Mouse (Mus musculus): ENCODE results near the gene Klf8. TPM values are rescaled to one million over a fixed set of nuclear protein-coding genes. Genes with fewer than 3 reads are reported as not detected.
A peak's percentile ranks its signal among the peaks of the same experiment; 100 is the strongest.
"Not testable (repeated sequence)": the region's sequence is repeated elsewhere in the genome, so short reads cannot be mapped to it uniquely, and the experiment has no call there.

The Klf8 gene
- polyA plus RNA-seq, 1 experiment from 2014 or later: 1.6 TPM

GRCm38 (mm10) chrX:153311356-153311755, 74.1 kb downstream of the Klf8 start:
- H3K9me3 ChIP-seq (ENCODE audit: control insufficient read depth, low read length): no peaks in the 10 kb centered on the region
- WGBS: 89% methylated on average over 4 of the region's 4 CpGs

GRCm38 (mm10) chrX:153323105-153323504, 85.8 kb downstream of the Klf8 start:
- Histone ChIP-seq H3K9ac (ENCODE audit: low read depth, low read length) (no peak overlapping the region), H3K9me3 (ENCODE audit: control insufficient read depth, low read length) (no peaks in the 10 kb centered on the region), H3K27ac (ENCODE audit: low read depth, low read length) (no peak overlapping the region), H3K36me3 (ENCODE audit: control insufficient read depth, insufficient read depth, low read length) (no peaks in the 10 kb centered on the region), H3K27me3 (ENCODE audit: control insufficient read depth, insufficient read depth, low read length) (no peaks in the 10 kb centered on the region), H3K4me3 (ENCODE audit: low read length) (no peak overlapping the region), H3K4me1 (ENCODE audit: control insufficient read depth, insufficient read depth, low read length) (no peaks in the 10 kb centered on the region), H3K4me2 (replicated peaks; ENCODE audit: low read depth, low read length) (no peak overlapping the region)
- no peak for ATAC-seq (ENCODE audit: low FRiP score, low TSS enrichment)
- WGBS: 50% methylated on average over 3 of the region's 3 CpGs

More at GRCm38 (mm10) chrX:153311356-153311755, 74.1 kb downstream of the Klf8 start:
- Histone ChIP-seq H3K4me1 (ENCODE audit: control insufficient read depth, insufficient read depth, low read length) (no peaks in the 10 kb centered on the region), H3K27ac (ENCODE audit: low read depth, low read length) (no peak overlapping the region), H3K9ac (ENCODE audit: low read depth, low read length) (no peak overlapping the region), H3K4me2 (replicated peaks; ENCODE audit: low read depth, low read length) (no peak overlapping the region), H3K36me3 (ENCODE audit: control insufficient read depth, insufficient read depth, low read length) (no peaks in the 10 kb centered on the region), H3K4me3 (ENCODE audit: low read length) (no peak overlapping the region), H3K27me3 (ENCODE audit: control insufficient read depth, insufficient read depth, low read length) (no peaks in the 10 kb centered on the region; the same call in 1 of the 2 replicates)
- ATAC-seq (ENCODE audit: low FRiP score, low TSS enrichment): no peak

GRCm38 (mm10) chrX:153334140-153334539, 96.9 kb downstream of the Klf8 start:
- H3K4me1 ChIP-seq (ENCODE audit: control insufficient read depth, insufficient read depth, low read length); H3K27ac ChIP-seq (ENCODE audit: low read depth, low read length); H3K9ac ChIP-seq (ENCODE audit: low read depth, low read length); H3K9me3 ChIP-seq (ENCODE audit: control insufficient read depth, low read length); H3K36me3 ChIP-seq (ENCODE audit: control insufficient read depth, insufficient read depth, low read length); H3K27me3 ChIP-seq (ENCODE audit: control insufficient read depth, insufficient read depth, low read length); H3K4me3 ChIP-seq (ENCODE audit: low read length); ATAC-seq (ENCODE audit: low FRiP score, low TSS enrichment); H3K4me2 ChIP-seq (replicated peaks; ENCODE audit: low read depth, low read length): not testable (repeated sequence)
- 83% methylated on average over 3 of the region's 3 CpGs for WGBS

GRCm38 (mm10) chrX:153359331-153360215, 122.3 kb downstream of the Klf8 start:
- H3K27ac ChIP-seq (ENCODE audit: low read depth, low read length): no peak overlapping the region
- H3K4me1 ChIP-seq (ENCODE audit: control insufficient read depth, insufficient read depth, low read length): no peaks in the 10 kb centered on the region
- ATAC-seq (ENCODE audit: low FRiP score, low TSS enrichment): peak; percentile 87
- H3K9me3 ChIP-seq (ENCODE audit: control insufficient read depth, low read length): no peaks in the 10 kb centered on the region
- H3K27me3 ChIP-seq (ENCODE audit: control insufficient read depth, insufficient read depth, low read length): no peaks in the 10 kb centered on the region
- H3K36me3 ChIP-seq (ENCODE audit: control insufficient read depth, insufficient read depth, low read length): no peaks in the 10 kb centered on the region
- H3K4me3 ChIP-seq (ENCODE audit: low read length): peak overlapping the region; percentile 43
- peak overlapping the region; percentile 2; the same call in 1 of the 2 replicates for H3K9ac ChIP-seq (ENCODE audit: low read depth, low read length)
- 29% methylated on average over 43 of the region's 43 CpGs for WGBS
- H3K4me2 ChIP-seq (replicated peaks; ENCODE audit: low read depth, low read length): peak overlapping the region; percentile 71

DNA sequence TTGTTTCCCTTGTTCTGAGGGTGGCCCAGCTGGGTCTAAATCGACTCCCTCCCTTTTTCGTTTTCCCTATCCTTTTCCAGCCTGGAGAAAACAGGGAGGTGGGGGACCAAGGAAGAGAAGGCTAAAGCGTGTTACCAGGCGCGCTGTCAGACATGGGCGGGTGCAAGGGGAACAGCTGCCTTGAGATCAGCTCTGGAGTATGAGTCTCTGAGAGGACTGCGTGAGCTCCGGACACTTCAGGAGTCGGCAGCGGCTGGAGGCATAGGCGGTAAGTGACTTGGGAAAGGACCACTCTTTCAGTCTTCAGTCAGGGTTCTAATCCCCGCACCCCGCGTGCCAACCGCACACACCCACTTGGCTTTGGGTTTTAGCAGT, 122.9 kb downstream of the Klf8 start:
- Histone ChIP-seq H3K27me3 (ENCODE audit: control insufficient read depth, insufficient read depth, low read length) (no peaks in the 10 kb centered on the region), H3K4me2 (replicated peaks; ENCODE audit: low read depth, low read length) (peak overlapping the region; percentile 71), H3K4me3 (ENCODE audit: low read length) (peak overlapping the region; percentile 43), H3K4me1 (ENCODE audit: control insufficient read depth, insufficient read depth, low read length) (no peaks in the 10 kb centered on the region), H3K9ac (ENCODE audit: low read depth, low read length) (0 out of 2 replicates have a peak overlapping the region, but pooled peaks have one; percentile 2), H3K27ac (ENCODE audit: low read depth, low read length) (no peak overlapping the region), H3K36me3 (ENCODE audit: control insufficient read depth, insufficient read depth, low read length) (no peaks in the 10 kb centered on the region), H3K9me3 (ENCODE audit: control insufficient read depth, low read length) (no peaks in the 10 kb centered on the region)
- peak; percentile 81; the same call in 1 of the 2 replicates for ATAC-seq (ENCODE audit: low FRiP score, low TSS enrichment)
- WGBS: 24% methylated on average over 15 of the region's 15 CpGs

DNA sequence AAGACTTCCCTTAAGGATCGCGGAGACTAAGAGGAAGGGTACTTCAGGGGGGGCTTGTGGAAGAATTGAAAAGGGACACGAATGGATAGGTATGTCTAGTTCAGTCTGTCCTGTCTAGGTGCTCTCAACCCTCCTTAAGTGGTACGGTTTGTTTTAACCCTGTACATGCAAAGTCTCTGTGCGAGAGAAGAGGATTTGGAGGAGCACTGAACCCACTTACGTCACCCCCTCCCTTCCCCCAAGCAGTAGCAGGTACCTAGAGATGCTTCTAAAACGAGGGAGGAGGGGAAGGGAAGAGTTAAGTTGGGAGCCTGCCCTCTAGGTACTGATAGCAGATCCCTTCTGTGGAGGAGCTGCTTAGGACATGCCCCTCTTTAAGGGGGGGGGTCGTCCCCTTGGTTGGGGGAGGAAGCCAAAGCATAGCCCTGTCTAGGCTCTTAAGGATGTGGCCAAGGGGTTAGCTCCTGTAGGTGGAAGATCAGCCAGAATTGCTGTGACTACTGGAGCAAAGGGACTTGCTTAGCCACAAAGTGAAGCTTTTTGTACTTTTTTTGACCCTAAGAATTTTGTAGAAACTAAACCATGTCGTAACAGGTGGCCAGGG, 123.5 kb downstream of the Klf8 start:
- Histone ChIP-seq H3K4me3 (ENCODE audit: low read length) (peak overlapping the region; percentile 43), H3K4me1 (ENCODE audit: control insufficient read depth, insufficient read depth, low read length) (no peaks in the 10 kb centered on the region), H3K27me3 (ENCODE audit: control insufficient read depth, insufficient read depth, low read length) (no peaks in the 10 kb centered on the region), H3K9me3 (ENCODE audit: control insufficient read depth, low read length) (no peaks in the 10 kb centered on the region), H3K9ac (ENCODE audit: low read depth, low read length) (no peak overlapping the region), H3K27ac (ENCODE audit: low read depth, low read length) (no peak overlapping the region), H3K4me2 (replicated peaks; ENCODE audit: low read depth, low read length) (peak overlapping the region; percentile 71), H3K36me3 (ENCODE audit: control insufficient read depth, insufficient read depth, low read length) (no peaks in the 10 kb centered on the region)
- ATAC-seq (ENCODE audit: low FRiP score, low TSS enrichment): no peak
- WGBS: 31% methylated on average over 9 of the region's 9 CpGs

DNA sequence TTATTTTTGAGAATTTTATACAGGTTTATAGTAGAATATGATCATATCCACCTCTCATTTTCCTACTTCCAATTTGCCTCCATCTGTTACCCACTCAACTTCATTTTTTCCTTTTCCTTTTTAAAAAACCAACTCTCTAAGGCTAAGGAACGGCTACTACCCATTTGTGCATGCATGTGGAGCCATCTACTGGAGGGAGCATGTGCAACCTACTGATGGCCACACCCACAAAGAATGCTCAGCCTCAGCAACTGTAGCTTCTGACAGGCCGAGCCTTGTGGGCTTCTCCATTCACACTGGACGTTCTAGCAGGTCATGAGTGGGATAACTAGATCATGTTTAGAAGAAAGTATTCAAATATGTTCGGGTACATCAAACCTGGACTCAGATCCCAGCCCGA, 129.5 kb downstream of the Klf8 start:
- ATAC-seq (ENCODE audit: low FRiP score, low TSS enrichment): peak; percentile 82
- Histone ChIP-seq H3K27me3 (ENCODE audit: control insufficient read depth, insufficient read depth, low read length) (no peaks in the 10 kb centered on the region), H3K4me1 (ENCODE audit: control insufficient read depth, insufficient read depth, low read length) (no peaks in the 10 kb centered on the region), H3K9ac (ENCODE audit: low read depth, low read length) (no peak overlapping the region), H3K36me3 (ENCODE audit: control insufficient read depth, insufficient read depth, low read length) (no peaks in the 10 kb centered on the region), H3K4me2 (replicated peaks; ENCODE audit: low read depth, low read length) (no peak overlapping the region), H3K27ac (ENCODE audit: low read depth, low read length) (no peak overlapping the region), H3K9me3 (ENCODE audit: control insufficient read depth, low read length) (no peaks in the 10 kb centered on the region), H3K4me3 (ENCODE audit: low read length) (no peak overlapping the region)
- 43% methylated on average over 5 of the region's 5 CpGs for WGBS

GRCm38 (mm10) chrX:153369780-153370179, 132.5 kb downstream of the Klf8 start:
- H3K27me3 ChIP-seq (ENCODE audit: control insufficient read depth, insufficient read depth, low read length): no peaks in the 10 kb centered on the region
- H3K4me3 ChIP-seq (ENCODE audit: low read length): no peak overlapping the region
- no peak overlapping the region for H3K4me2 ChIP-seq (replicated peaks; ENCODE audit: low read depth, low read length)
- H3K4me1 ChIP-seq (ENCODE audit: control insufficient read depth, insufficient read depth, low read length): no peaks in the 10 kb centered on the region
- H3K27ac ChIP-seq (ENCODE audit: low read depth, low read length): no peak overlapping the region
- no peaks in the 10 kb centered on the region for H3K36me3 ChIP-seq (ENCODE audit: control insufficient read depth, insufficient read depth, low read length)
- 38% methylated on average over 8 of the region's 8 CpGs for whole genome bisulfite sequencing
- no peaks in the 10 kb centered on the region for H3K9me3 ChIP-seq (ENCODE audit: control insufficient read depth, low read length)
- no peak overlapping the region for H3K9ac ChIP-seq (ENCODE audit: low read depth, low read length)
- no peak for ATAC-seq (ENCODE audit: low FRiP score, low TSS enrichment)

DNA sequence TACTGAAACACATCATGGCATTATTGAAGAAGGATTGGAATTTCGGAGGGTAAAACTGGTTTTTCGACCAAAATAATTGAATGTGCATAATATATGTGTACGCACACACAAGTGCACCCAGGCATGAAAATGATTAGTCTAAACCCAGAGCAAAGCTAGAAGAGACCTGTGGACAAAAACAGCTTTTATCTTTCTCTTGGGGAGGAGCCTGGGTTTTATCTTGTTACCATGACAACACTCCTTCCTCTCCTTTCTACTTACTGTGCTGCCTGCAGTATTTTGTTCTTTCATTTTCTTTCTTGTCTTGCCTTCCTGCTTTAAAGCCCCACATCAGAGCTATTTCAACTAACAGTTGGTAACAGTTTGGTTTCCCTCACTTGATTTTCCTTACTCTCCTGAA, 137.8 kb downstream of the Klf8 start:
- 79% methylated on average over 3 of the region's 3 CpGs for WGBS
- ATAC-seq (ENCODE audit: low FRiP score, low TSS enrichment): no peak
- H3K4me1 ChIP-seq (ENCODE audit: control insufficient read depth, insufficient read depth, low read length): no peaks in the 10 kb centered on the region
- no peak overlapping the region for H3K27ac ChIP-seq (ENCODE audit: low read depth, low read length)
- no peaks in the 10 kb centered on the region for H3K36me3 ChIP-seq (ENCODE audit: control insufficient read depth, insufficient read depth, low read length)
- no peak overlapping the region for H3K4me3 ChIP-seq (ENCODE audit: low read length)
- H3K9ac ChIP-seq (ENCODE audit: low read depth, low read length): no peak overlapping the region
- H3K9me3 ChIP-seq (ENCODE audit: control insufficient read depth, low read length): no peaks in the 10 kb centered on the region
- H3K27me3 ChIP-seq (ENCODE audit: control insufficient read depth, insufficient read depth, low read length): no peaks in the 10 kb centered on the region
- no peak overlapping the region for H3K4me2 ChIP-seq (replicated peaks; ENCODE audit: low read depth, low read length)
